Mouse (Mus musculus) kidney, postnatal 0 days (tissue): Measurements from ENCODE around the gene H2al1k. TPM values are rescaled to one million over a fixed set of nuclear protein-coding genes. Genes with fewer than 3 reads are reported as not detected.
A peak's percentile ranks its signal among the peaks of the same experiment; 100 is the strongest.
"Not testable (repeated sequence)": the region's sequence is repeated elsewhere in the genome, so short reads cannot be mapped to it uniquely, and the experiment has no call there.

Experiments used
- ATAC-seq: fragments of 200-750 bp; cut with Nextera tagmentation; replicated peaks from 2 replicates; pipeline ENCODE4 v1.8.0; 2017; ENCODE audit warnings: low read depth, moderate number of reproducible peaks, moderate TSS enrichment, moderate library complexity; ENCODE audit not compliant: low FRiP score
- DNase-seq: peaks from one replicate; pipeline ENCODE4 v3.0.0-alpha.2; 2016; ENCODE audit warnings: low spot score
- H3K27ac ChIP-seq: fragments of 300-500 bp; sonication (generic); 2 replicates; pipeline ENCODE4 v1.5.1; 2014; ENCODE audit warnings: mild to moderate bottlenecking
- H3K27me3 ChIP-seq: fragments of 300-500 bp; sonication (generic); 2 replicates; pipeline ENCODE4 v1.6.1; 2014; ENCODE audit warnings: low read length, mixed read lengths; ENCODE audit not compliant: insufficient read depth
- H3K36me3 ChIP-seq: fragments of 300-500 bp; sonication (generic); 2 replicates; pipeline ENCODE4 v1.6.1; 2014; ENCODE audit warnings: low read length, mixed read lengths; ENCODE audit not compliant: insufficient read depth
- H3K4me1 ChIP-seq: fragments of 300-500 bp; sonication (generic); replicated peaks from 2 replicates; pipeline ENCODE4 v1.6.1; 2014; ENCODE audit warnings: antibody characterized with exemption, low read length, mixed read lengths; ENCODE audit not compliant: insufficient read depth
- H3K4me2 ChIP-seq: fragments of 300-500 bp; sonication (generic); 2 replicates; pipeline ENCODE4 v1.6.1; 2014; ENCODE audit warnings: mild to moderate bottlenecking, low read length, moderate library complexity, mixed read lengths
- H3K4me3 ChIP-seq: fragments of 300-500 bp; sonication (generic); replicated peaks from 2 replicates; pipeline ENCODE4 v1.5.1; 2014; ENCODE audit warnings: low read depth, low read length
- H3K9ac ChIP-seq: fragments of 300-500 bp; sonication (generic); 2 replicates; pipeline ENCODE4 v1.6.1; 2014; ENCODE audit warnings: low read depth, low read length
- H3K9me3 ChIP-seq: fragments of 300-500 bp; sonication (generic); replicated peaks from 2 replicates; pipeline ENCODE4 v1.6.1; 2016; ENCODE audit warnings: low read length, inconsistent platforms, mixed read lengths
- CTCF ChIP-seq: IDR thresholded peaks from 2 replicates; pipeline ENCODE4 v1.5.1; 2016; ENCODE audit warnings: antibody characterized with exemption, low read depth, mild to moderate bottlenecking, moderate library complexity
- WGBS: fragments of 180-500 bp; shearing (Covaris S2); extraction: QIAGEN DNeasy Blood & Tissue Kit; methylation state at CpG from one replicate; pipeline ENCODE4 v1.1.7; 2014; 5-methylcytosine and 5-hydroxymethylcytosine counted together
- polyA plus RNA-seq: library from polyadenylated mRNA; unstranded; fragments of >200 nt; fragmentation: Nextera tagmentation; extraction: Ambion mirVana; gene quantifications from 2 replicates; pipeline ENCODE4 v1.2.1, GENCODE M21; 2015

H2al1k gene
- polyA plus RNA-seq, result not detected in 2 replicates

DNA sequence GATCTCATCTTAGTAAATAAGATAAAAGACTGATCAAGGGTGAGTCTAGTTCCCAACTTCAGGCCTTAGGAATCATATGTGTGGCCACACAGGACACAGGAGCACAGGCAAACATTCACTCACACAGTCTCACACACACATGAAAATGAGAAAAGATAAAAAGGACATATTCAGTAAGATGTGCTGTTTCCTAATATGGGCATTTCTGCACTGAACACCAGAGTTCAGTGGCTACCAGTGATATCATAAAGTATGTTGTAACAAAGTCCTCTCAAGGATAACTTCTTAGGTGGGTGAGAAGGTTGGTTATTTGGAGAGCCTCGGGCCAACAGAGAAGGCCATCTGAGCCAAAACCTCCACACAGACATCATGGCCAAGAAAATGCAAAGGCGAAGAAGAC is at the start of gene H2al1k:
TSS of gene H2al1k (plus strand) at position 301 of the 400 bp plus-strand sequence.
- not testable (repeated sequence) for H3K4me3 ChIP-seq, H3K36me3 ChIP-seq, DNase-seq, H3K4me2 ChIP-seq, H3K27me3 ChIP-seq, ATAC-seq, H3K9me3 ChIP-seq, H3K4me1 ChIP-seq, H3K9ac ChIP-seq, H3K27ac ChIP-seq
- WGBS, result no CpG with 5 or more reads among the region's 2 CpGs

DNA sequence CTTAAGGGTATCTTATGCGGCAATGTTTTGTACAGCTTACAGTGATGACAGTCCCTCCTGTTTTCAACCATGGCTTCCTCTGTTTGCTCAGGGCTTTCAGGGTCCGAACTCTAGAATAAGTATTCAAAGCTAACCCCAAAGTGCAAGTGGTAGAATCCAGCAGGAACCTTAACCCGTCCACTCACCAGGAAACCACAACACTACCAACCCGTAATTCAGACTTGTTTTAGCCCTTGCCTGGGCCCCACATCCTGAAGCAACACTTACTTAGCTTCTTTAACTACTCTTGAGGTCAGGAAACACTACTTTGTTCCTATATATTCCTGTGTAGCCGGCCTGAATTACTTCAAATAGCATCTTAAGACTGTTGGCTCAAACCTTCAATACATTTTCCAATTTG is 47.6 kb upstream of the H2al1k start:
- WGBS, result 79% methylated on average over 5 of the region's 5 CpGs
- H3K9me3 ChIP-seq, result no peaks in the 10 kb centered on the region
- H3K9ac ChIP-seq, result no peak overlapping the region
- no peak overlapping the region for H3K27ac ChIP-seq
- TF ChIP-seq CTCF, result no peak
- no peak overlapping the region for H3K4me3 ChIP-seq
- H3K27me3 ChIP-seq, result no peaks in the 10 kb centered on the region
- ATAC-seq, result no peak
- H3K36me3 ChIP-seq, result no peaks in the 10 kb centered on the region
- no peak overlapping the region for H3K4me2 ChIP-seq
- no peak for DNase-seq
- H3K4me1 ChIP-seq, result no peaks in the 10 kb centered on the region

DNA sequence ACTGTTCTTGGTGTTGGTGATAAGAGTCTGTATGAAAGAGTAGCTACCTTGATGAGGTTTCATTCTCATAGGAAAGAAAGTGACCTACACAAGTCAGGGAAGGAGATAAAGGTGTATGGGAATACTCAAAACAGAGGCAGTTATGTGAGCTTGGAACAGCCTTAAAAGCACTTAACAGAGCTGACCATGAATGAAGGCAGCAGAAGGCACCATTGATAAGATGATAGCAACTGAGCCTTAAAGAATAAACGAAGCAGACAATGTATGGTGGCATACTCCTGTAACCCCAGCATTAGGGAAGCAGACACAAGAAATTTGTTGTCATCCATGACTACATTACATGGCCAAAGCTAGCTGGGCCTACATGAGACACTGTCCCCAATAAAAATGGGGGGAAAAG is 47.0 kb upstream of the H2al1k start:
- no peak for ATAC-seq

DNA sequence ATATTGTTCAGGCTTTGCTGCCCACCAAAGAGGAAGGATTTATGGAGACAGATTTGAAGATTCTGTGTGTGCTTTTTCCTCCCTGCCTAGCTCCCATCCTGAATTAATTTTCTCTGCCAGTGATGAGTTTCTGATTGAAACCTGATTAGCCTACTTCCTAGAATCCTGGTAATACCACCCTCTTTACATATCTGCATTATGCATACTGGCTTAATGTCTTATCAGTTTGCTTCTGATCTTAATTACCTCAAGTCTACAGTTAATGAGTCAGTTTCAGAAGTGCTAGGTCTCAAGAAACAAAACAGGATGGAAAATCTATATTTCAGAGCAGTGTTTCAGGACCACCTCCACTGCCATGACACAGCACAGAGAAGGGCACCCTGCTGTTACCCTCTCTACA is 34.0 kb upstream of the H2al1k start:
- not testable (repeated sequence) for H3K27me3 ChIP-seq, H3K27ac ChIP-seq, ATAC-seq

More for the DNA sequence above, 47.0 kb upstream of the H2al1k start:
- Histone ChIP-seq H3K27ac (no peak overlapping the region), H3K36me3 (no peaks in the 10 kb centered on the region), H3K27me3 (no peaks in the 10 kb centered on the region), H3K4me2 (no peak overlapping the region), H3K9me3 (no peaks in the 10 kb centered on the region), H3K9ac (no peak overlapping the region), H3K4me1 (no peaks in the 10 kb centered on the region), H3K4me3 (no peak overlapping the region)
- no peak for TF ChIP-seq CTCF
- 69% methylated on average over 1 of the region's 1 CpGs for WGBS
- no peak for DNase-seq

DNA sequence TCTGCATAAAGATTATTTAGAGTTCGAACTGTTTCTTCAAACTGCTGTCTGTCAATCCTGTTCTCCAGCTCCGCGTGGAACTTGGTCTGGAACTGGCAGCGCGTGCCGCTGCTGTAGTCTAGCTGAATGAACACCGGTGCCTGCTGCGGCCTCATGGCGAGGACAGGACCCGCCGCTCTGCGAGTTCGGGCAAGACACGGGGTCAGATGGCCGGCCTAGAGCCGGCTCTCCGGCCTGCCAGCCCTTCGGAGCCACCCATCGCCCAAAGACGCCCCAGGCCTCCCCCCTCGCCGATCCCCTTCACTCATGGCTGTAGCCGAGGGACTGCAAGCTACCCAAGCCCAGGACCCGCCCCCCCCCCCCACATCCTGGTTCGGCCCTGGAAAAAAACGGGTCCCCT is 22.5 kb upstream of the H2al1k start:
- not testable (repeated sequence) for H3K27ac ChIP-seq, DNase-seq, H3K27me3 ChIP-seq, H3K9ac ChIP-seq, ATAC-seq, H3K9me3 ChIP-seq, H3K4me2 ChIP-seq, H3K36me3 ChIP-seq, H3K4me1 ChIP-seq, H3K4me3 ChIP-seq
- 93% methylated on average over 24 of the region's 26 CpGs for WGBS

More for the DNA sequence above, 34.0 kb upstream of the H2al1k start:
- not testable (repeated sequence) for H3K9me3 ChIP-seq, H3K4me1 ChIP-seq, H3K4me3 ChIP-seq, H3K9ac ChIP-seq, DNase-seq, H3K4me2 ChIP-seq, H3K36me3 ChIP-seq

DNA sequence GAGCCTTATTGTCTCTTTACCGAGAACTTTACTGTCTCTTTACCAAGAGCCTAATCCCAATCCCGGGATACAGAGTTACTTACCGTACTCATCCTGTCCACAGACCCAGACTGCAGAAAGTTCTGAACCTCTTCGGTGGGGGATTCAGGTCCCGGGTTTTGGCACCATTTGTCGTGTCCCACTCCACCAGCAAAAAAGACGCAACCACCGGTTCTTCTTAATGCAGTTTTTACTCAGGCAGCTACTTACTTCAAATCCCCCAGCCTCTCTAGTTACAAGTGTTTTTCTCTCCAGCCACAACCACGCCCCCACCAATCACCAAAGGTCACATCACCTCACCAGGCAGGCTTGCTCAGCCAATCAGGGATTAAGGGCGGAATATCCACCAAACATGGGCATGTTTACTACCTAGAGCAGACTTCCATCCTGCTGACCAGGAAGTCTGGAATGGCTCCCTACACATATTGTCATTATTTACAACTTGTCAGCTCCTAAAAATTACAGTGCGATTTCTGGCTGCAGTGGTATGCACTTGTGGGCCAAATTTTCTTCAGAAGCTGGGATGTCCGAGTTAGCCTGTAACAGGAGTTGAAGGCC is 18.0 kb upstream of the H2al1k start:
- DNase-seq, result peak; percentile 10
- WGBS, result 84% methylated on average over 12 of the region's 12 CpGs
- not testable (repeated sequence) for ATAC-seq, H3K9ac ChIP-seq, H3K4me2 ChIP-seq, H3K4me1 ChIP-seq, H3K27me3 ChIP-seq, H3K36me3 ChIP-seq, H3K9me3 ChIP-seq, H3K4me3 ChIP-seq, H3K27ac ChIP-seq

DNA sequence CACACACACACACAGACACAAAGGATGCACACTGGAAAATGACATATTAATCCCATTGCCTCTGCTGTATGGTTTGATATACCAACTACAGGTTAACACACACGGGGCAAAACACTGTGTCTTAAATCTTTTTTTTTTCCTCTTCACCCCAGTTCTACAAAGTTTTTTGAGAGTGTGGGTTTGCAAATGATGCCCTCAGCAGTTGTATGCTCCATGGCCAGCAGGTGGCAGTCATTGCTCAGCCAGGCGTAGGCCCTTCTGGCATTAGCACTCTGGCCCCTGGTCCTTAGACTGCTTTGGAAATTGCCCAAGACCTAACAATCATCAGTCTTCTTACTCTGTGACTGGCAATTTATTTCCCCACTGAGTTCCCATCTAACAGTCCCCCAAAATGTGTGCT is 17.4 kb upstream of the H2al1k start:
- WGBS, result 76% methylated on average over 2 of the region's 2 CpGs
- TF ChIP-seq CTCF, result peak; percentile 38; the same call in 1 of the 2 replicates
- not testable (repeated sequence) for H3K4me1 ChIP-seq

DNA sequence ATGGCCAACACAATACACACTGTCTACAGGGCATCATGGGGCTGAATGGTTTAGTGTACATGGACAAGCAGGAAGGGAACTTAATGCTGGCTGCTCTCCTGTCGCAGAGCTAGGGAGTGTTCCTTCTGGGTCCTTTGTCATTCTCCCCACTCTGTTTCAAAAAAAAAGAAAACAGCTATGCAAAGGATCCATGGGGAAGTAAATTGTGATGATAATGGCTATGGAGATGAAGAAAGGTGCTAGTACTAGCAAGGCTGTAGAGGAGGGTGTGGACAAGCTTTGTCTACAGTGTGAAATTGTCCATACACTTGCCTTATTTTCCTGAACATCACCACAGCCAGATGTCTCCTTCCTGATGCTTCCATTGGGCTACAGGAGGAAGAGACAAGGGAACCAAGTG is 15.4 kb upstream of the H2al1k start:
- not testable (repeated sequence) for H3K9me3 ChIP-seq, H3K4me3 ChIP-seq, ATAC-seq, H3K36me3 ChIP-seq, H3K4me1 ChIP-seq, DNase-seq, H3K27ac ChIP-seq, H3K27me3 ChIP-seq, H3K4me2 ChIP-seq, H3K9ac ChIP-seq
- WGBS, result 59% methylated on average over 1 of the region's 1 CpGs

More for the DNA sequence above, 17.4 kb upstream of the H2al1k start:
- H3K4me3 ChIP-seq, H3K27me3 ChIP-seq, H3K9me3 ChIP-seq, H3K4me2 ChIP-seq, DNase-seq, H3K9ac ChIP-seq, H3K27ac ChIP-seq, ATAC-seq, H3K36me3 ChIP-seq: not testable (repeated sequence)
